Mouse (Mus musculus): ENCODE data around the gene Prokr2.
"Not testable (repeated sequence)": the region's sequence is repeated elsewhere in the genome, so short reads cannot be mapped to it uniquely, and the experiment has no call there.

The Prokr2 gene

GRCm38 (mm10) chr2:132289213-132289612, 96.0 kb downstream of the Prokr2 start:
- in situ Hi-C loops (cut with MseI, MboI), result not testable (repeated sequence)
